Mouse (Mus musculus): ENCODE measurements around the gene Cmss1. TPM values are rescaled to one million over a fixed set of nuclear protein-coding genes. Genes with fewer than 3 reads are reported as not detected.

Cmss1 gene
- 2.8 and 3.5 TPM in 2 replicates for polyA plus RNA-seq (2012)

DNA sequence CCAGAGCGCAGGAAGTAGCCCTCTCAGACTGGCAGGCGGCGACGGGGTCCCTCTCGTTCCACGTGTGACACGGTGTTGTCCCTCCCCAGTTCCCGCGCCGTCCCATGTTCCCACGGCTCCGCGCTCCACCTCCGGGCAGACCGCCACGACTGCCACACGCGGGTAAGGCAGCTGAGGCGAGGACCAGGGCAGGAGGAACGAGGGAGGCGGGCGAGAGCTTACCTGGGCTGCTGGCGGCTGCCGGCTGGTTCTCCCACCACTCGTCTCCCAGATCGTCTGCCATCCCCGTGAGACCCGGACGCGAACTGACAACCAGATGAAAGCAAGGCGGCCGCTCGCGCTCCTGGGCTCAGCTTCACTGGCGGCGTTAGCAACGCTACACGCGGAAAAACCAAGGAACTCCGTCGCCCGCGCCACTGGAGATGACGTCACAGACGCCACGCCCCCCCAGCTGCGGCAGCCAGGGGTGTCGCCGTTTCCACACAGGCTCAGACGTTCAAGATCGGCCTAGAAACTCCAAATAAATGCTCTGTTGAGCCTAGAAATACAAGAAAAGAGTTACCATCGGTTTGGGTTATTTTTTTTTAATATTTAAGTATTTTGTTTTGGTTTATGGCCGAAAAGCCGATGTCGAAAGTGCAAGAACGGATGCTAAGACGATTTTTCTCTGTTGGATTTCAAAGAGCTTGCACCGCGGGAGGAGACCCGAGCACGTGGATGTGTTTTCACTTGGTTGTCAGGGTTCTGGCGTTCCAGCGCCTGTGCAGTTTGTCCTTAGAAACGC, at the start of gene Cmss1:
TSS of gene Cmss1 (minus strand) at position 421 of the 784 bp plus-strand sequence.
- TF ChIP-seq GATA1 (IDR thresholded peaks at IDR 0.05; ENCODE audit: low read length) (no peak), TAL1 (IDR thresholded peaks at IDR 0.05; ENCODE audit: low read length) (no peak)
- Histone ChIP-seq H3K27me3 (ENCODE audit: control insufficient read depth) (no peaks in the 10 kb centered on the region), H3K4me3 (replicated peaks) (peak within 1 kb of the TSS; percentile 93), H3K36me3 (ENCODE audit: control insufficient read depth) (no peaks in the 10 kb centered on the region), H3K4me1 (ENCODE audit: control insufficient read depth) (peaks cover 25% of the 10 kb centered on the region), H3K9me3 (ENCODE audit: control insufficient read depth, low read length) (no peaks in the 10 kb centered on the region)

DNA sequence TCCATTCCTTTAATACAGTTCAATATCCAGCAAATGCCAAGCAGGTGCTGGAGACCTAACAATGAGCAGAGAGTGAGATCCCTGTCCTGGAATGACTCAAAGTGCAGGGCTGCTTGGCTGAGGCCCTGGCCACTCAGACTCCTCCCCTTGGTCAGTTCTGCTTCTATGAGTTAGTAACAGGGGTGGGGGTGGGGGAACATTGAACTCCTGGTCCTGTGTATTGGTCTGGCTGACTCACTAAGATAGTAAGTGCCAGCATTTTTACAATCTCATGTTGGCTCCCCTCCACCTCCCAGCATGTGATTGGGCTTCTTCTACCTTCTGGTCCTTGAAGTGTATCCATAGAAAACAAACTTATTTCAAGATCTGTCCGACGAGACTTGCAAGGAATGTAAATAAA, 43.2 kb upstream of the Cmss1 start:
- Histone ChIP-seq H3K4me1 (ENCODE audit: control insufficient read depth) (no peaks in the 10 kb centered on the region), H3K36me3 (ENCODE audit: control insufficient read depth) (no peaks in the 10 kb centered on the region), H3K27me3 (ENCODE audit: control insufficient read depth) (no peaks in the 10 kb centered on the region), H3K9me3 (ENCODE audit: control insufficient read depth, low read length) (no peaks in the 10 kb centered on the region), H3K4me3 (replicated peaks) (no peak overlapping the region)
- TF ChIP-seq GATA1 (IDR thresholded peaks at IDR 0.05; ENCODE audit: low read length), result no peak
- TF ChIP-seq TAL1 (IDR thresholded peaks at IDR 0.05; ENCODE audit: low read length), result no peak

DNA sequence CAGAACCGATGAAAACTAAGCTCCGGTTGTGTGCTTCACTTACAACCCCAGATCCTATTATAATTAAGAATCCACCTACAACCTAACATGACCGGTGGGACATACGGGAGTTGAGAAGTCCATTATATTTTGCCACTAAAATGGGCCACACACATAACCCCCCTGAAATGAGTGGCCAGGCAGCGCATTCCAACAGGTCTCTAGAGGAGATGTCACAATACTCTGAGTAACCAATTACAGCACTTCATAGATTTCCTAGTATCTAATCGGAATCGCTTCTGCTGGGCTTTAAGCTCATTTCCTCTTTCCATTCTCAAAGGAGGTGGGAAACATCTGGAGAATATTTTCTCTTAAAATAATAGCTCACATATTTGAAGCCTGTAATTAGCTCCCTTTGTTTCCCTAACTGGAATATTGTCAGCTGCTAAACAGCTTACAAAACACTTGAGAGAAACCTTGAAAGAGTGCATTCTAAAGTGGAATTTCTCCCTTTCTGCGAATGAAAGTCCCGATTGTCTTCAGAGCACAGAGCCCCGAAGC, 34.8 kb upstream of the Cmss1 start:
- no peaks in the 10 kb centered on the region for H3K36me3 ChIP-seq (ENCODE audit: control insufficient read depth)
- no peak for TF ChIP-seq GATA1 (IDR thresholded peaks at IDR 0.05; ENCODE audit: low read length)
- TF ChIP-seq TAL1 (IDR thresholded peaks at IDR 0.05; ENCODE audit: low read length), result no peak
- H3K27me3 ChIP-seq (ENCODE audit: control insufficient read depth), result no peaks in the 10 kb centered on the region
- H3K9me3 ChIP-seq (ENCODE audit: control insufficient read depth, low read length), result no peaks in the 10 kb centered on the region
- H3K4me1 ChIP-seq (ENCODE audit: control insufficient read depth), result no peaks in the 10 kb centered on the region
- H3K4me3 ChIP-seq (replicated peaks), result no peak overlapping the region

DNA sequence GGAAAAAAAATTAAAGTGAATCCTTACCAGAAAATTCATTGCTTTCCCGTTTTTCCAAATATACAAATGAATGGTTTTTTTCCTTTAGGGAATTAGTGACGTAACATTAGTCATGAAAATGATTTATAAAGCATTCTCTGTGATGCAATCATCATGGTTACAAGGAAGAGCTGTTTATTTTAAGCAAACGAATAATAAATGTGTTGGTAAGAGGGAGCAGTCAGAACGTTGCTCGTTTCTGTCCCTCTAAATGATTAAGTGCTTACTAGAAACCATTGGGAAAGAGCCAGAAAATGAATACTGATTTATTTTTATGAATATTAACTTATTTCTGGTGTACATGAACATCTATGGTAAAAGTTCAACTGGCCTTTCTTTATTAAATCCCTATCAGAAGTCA, 28.1 kb upstream of the Cmss1 start:
- no peak for TF ChIP-seq GATA1 (IDR thresholded peaks at IDR 0.05; ENCODE audit: low read length)
- TF ChIP-seq TAL1 (IDR thresholded peaks at IDR 0.05; ENCODE audit: low read length), result no peak
- H3K27me3 ChIP-seq (ENCODE audit: control insufficient read depth), result no peaks in the 10 kb centered on the region
- no peaks in the 10 kb centered on the region for H3K9me3 ChIP-seq (ENCODE audit: control insufficient read depth, low read length)
- no peaks in the 10 kb centered on the region for H3K4me1 ChIP-seq (ENCODE audit: control insufficient read depth)
- H3K36me3 ChIP-seq (ENCODE audit: control insufficient read depth), result no peaks in the 10 kb centered on the region
- no peak overlapping the region for H3K4me3 ChIP-seq (replicated peaks)

DNA sequence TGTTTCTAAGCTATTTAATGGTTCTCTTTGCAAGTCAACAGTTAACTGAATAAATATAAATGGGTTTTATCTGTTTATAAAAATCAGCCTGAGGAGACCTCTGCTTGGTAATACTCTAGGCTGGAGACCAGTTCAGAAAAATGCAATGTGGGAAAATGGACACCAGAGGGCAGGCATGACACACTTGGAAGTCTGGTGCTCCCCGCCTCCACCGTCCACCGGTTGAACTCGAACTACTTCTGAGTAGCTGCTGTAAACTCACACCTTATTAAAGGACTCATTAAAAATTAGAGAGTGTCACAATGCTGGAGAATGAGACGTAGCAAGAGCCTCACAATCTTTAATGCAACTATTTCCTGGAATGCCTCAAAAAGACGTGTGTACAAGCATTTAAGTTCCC, 27.5 kb upstream of the Cmss1 start:
- Histone ChIP-seq H3K9me3 (ENCODE audit: control insufficient read depth, low read length) (no peaks in the 10 kb centered on the region), H3K36me3 (ENCODE audit: control insufficient read depth) (no peaks in the 10 kb centered on the region), H3K27me3 (ENCODE audit: control insufficient read depth) (no peaks in the 10 kb centered on the region), H3K4me3 (replicated peaks) (no peak overlapping the region), H3K4me1 (ENCODE audit: control insufficient read depth) (no peaks in the 10 kb centered on the region)
- TF ChIP-seq GATA1 (IDR thresholded peaks at IDR 0.05; ENCODE audit: low read length) (no peak), TAL1 (IDR thresholded peaks at IDR 0.05; ENCODE audit: low read length) (no peak)

GRCm38 (mm10) chr16:57611768-57612167, 5.1 kb upstream of the Cmss1 start:
- no peaks in the 10 kb centered on the region for H3K36me3 ChIP-seq (ENCODE audit: control insufficient read depth)
- H3K4me1 ChIP-seq (ENCODE audit: control insufficient read depth), result peaks cover 7% of the 10 kb centered on the region
- no peak for TF ChIP-seq GATA1 (IDR thresholded peaks at IDR 0.05; ENCODE audit: low read length)
- no peak for TF ChIP-seq TAL1 (IDR thresholded peaks at IDR 0.05; ENCODE audit: low read length)
- H3K9me3 ChIP-seq (ENCODE audit: control insufficient read depth, low read length), result no peaks in the 10 kb centered on the region
- H3K27me3 ChIP-seq (ENCODE audit: control insufficient read depth), result no peaks in the 10 kb centered on the region; the same call in 1 of the 2 replicates
- H3K4me3 ChIP-seq (replicated peaks), result no peak overlapping the region

- H3K36me3 ChIP-seq (ENCODE audit: control insufficient read depth), result no peaks in the 10 kb centered on the region
Measured at GRCm38 (mm10) chr16:57601031-57601430, 5.6 kb downstream of the Cmss1 start.

DNA sequence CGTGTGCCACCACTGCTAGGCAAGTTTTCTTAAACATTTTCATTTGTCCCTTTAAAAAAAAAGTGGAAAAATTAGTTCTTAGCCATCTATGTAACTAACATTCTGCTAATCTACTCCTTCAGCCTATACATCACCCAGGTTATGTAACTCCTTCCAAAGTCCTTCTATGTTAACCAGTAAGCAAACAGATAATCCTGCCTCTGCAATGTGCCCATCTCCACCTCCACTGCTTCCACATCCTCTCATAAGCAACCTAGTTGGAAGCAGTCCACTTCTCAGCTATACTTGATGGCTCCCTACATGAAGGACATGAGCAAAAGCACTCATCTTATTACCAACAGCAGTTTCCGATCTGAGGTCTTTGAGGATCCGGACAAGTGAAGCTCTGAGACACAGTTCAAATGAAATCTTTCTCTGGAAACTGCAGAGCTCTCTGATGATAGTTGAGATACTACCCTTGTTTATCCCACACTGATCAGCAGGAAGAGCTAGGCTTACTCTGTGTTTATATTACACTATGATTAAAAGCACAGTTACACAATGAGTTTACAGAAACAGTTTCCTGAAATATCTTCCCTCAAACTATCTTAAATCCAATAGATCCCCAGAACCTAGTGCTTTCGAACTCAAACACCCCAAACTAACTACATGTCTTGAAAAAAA, 9.2 kb downstream of the Cmss1 start:
- H3K36me3 ChIP-seq (ENCODE audit: control insufficient read depth), result no peaks in the 10 kb centered on the region
- no peaks in the 10 kb centered on the region for H3K4me1 ChIP-seq (ENCODE audit: control insufficient read depth)
- H3K27me3 ChIP-seq (ENCODE audit: control insufficient read depth), result no peaks in the 10 kb centered on the region
- no peaks in the 10 kb centered on the region for H3K9me3 ChIP-seq (ENCODE audit: control insufficient read depth, low read length)
- H3K4me3 ChIP-seq (replicated peaks), result no peak overlapping the region
- TF ChIP-seq TAL1 (IDR thresholded peaks at IDR 0.05; ENCODE audit: low read length) (no peak), GATA1 (IDR thresholded peaks at IDR 0.05; ENCODE audit: low read length) (no peak)

More at GRCm38 (mm10) chr16:57601031-57601430, 5.6 kb downstream of the Cmss1 start:
- TF ChIP-seq TAL1 (IDR thresholded peaks at IDR 0.05; ENCODE audit: low read length) (no peak), GATA1 (IDR thresholded peaks at IDR 0.05; ENCODE audit: low read length) (no peak)
- H3K9me3 ChIP-seq (ENCODE audit: control insufficient read depth, low read length), result no peaks in the 10 kb centered on the region
- no peaks in the 10 kb centered on the region for H3K27me3 ChIP-seq (ENCODE audit: control insufficient read depth)
- peaks cover 10% of the 10 kb centered on the region for H3K4me1 ChIP-seq (ENCODE audit: control insufficient read depth)
- H3K4me3 ChIP-seq (replicated peaks), result no peak overlapping the region

DNA sequence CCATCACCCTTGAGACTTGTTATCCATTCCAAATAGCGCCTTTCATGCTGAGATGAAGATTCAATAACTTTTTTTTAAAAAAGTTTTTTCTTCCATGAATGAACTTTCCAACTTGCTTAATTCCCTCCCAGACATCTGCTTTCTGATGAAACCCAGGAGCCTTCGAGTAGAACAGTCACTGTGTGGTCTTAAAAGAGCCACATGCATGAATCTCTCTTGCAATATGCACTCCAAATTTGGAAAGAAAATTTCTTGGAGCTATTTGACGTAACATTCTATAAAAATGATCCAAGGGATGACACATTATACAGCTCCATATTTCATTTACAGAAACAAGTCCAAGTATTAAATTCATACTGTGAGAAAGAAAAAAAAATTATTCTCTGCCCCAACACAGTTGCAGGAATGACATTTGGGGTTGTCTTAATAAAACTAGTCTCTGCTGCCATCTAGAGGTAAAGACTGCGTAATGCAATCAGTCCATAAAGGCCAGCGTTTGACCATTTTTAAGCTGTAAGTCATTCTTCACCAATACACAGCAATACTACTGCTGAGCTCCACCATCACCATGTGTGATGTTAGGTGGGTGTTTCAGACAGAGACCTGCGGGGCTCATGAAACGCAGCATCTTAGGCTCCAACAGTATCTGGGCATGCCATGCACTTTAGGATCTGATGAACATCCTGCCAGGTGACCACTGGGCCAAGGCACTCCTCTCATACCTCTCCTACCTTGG, 13.1 kb downstream of the Cmss1 start:
- TF ChIP-seq GATA1 (IDR thresholded peaks at IDR 0.05; ENCODE audit: low read length), result no peak
- no peak for TF ChIP-seq TAL1 (IDR thresholded peaks at IDR 0.05; ENCODE audit: low read length)
- H3K9me3 ChIP-seq (ENCODE audit: control insufficient read depth, low read length), result no peaks in the 10 kb centered on the region
- no peaks in the 10 kb centered on the region for H3K4me1 ChIP-seq (ENCODE audit: control insufficient read depth)
- no peaks in the 10 kb centered on the region for H3K27me3 ChIP-seq (ENCODE audit: control insufficient read depth)
- H3K36me3 ChIP-seq (ENCODE audit: control insufficient read depth), result no peaks in the 10 kb centered on the region
- H3K4me3 ChIP-seq (replicated peaks), result no peak overlapping the region
